Comparison of ENCODE assay signal across 26 mouse cellular contexts in genomic region chr3:84024512-84025072, GRCm38 (mm10). TPM values are rescaled to one million over a fixed set of nuclear protein-coding genes. Genes with fewer than 3 reads are reported as not detected.
DNase-seq lines count a peak whose midpoint lies in the region; ATAC-seq and TF ChIP-seq lines count a peak whose summit lies in the region.
"Had no signal": no experiment of that assay in that cellular context is flagged by ENCODE, and none has a peak within 500 bp of the region (broad histone marks: within the 10 kb centered on the region; RNA-seq: fewer than 3 reads in every experiment).

No protein-coding gene starts in this region.

- no peaks in the 10 kb centered on the region for H3K9me3 ChIP-seq in hindbrain, embryonic 12.5 days (replicated peaks)
- H3K9me3 ChIP-seq in hindbrain, embryonic 10.5 days = no peaks in the 10 kb centered on the region
- H3K9me3 ChIP-seq in hindbrain, embryonic 14.5 days (ENCODE audit: control insufficient read depth, low read length) = no peaks in the 10 kb centered on the region
- H3K9me3 ChIP-seq in midbrain, embryonic 13.5 days = no peaks in the 10 kb centered on the region
- H3K9me3 ChIP-seq: hindbrain, embryonic 15.5 days; intestine, embryonic 15.5 days; limb, embryonic 15.5 days; liver, embryonic 13.5 days had no signal

- no peak overlapping the region for H3K9ac ChIP-seq in hindbrain, embryonic 12.5 days
- no peak overlapping the region for H3K9ac ChIP-seq in hindbrain, embryonic 14.5 days
- H3K9ac ChIP-seq in midbrain, embryonic 13.5 days (replicated peaks) = no peak overlapping the region
- H3K9ac ChIP-seq: hindbrain, embryonic 15.5 days; intestine, embryonic 15.5 days; limb, embryonic 15.5 days; liver, embryonic 13.5 days had no signal

- TF ChIP-seq CTCF in brain, embryonic 14.5 days (IDR thresholded peaks at IDR 0.05; ENCODE audit: borderline replicate concordance, extremely low read depth, insufficient read depth, insufficient read length) = no peak

- H3K36me3 ChIP-seq in hindbrain, embryonic 12.5 days = peaks cover 19% of the 10 kb centered on the region; the same call in 1 of the 2 replicates
- H3K36me3 ChIP-seq in hindbrain, embryonic 10.5 days = peaks cover 55% of the 10 kb centered on the region
- H3K36me3 ChIP-seq in hindbrain, embryonic 14.5 days (replicated peaks; ENCODE audit: control insufficient read depth, insufficient read depth) = peaks cover 16% of the 10 kb centered on the region; the same call in 1 of the 2 replicates
- peaks cover 22% of the 10 kb centered on the region for H3K36me3 ChIP-seq in midbrain, embryonic 13.5 days
- H3K36me3 ChIP-seq: hindbrain, embryonic 15.5 days; intestine, embryonic 15.5 days had no signal

- no peaks in the 10 kb centered on the region for H3K27me3 ChIP-seq in hindbrain, embryonic 12.5 days
- H3K27me3 ChIP-seq in hindbrain, embryonic 10.5 days (ENCODE audit: insufficient read depth, poor library complexity, severe bottlenecking) = no peaks in the 10 kb centered on the region
- no peaks in the 10 kb centered on the region for H3K27me3 ChIP-seq in hindbrain, embryonic 14.5 days (ENCODE audit: control insufficient read depth, insufficient read depth, low read length)
- H3K27me3 ChIP-seq in midbrain, embryonic 13.5 days = no peaks in the 10 kb centered on the region
- H3K27me3 ChIP-seq: hindbrain, embryonic 15.5 days; intestine, embryonic 15.5 days; limb, embryonic 15.5 days; liver, embryonic 13.5 days had no signal

- peak overlapping the region; percentile 36; the same call in 1 of the 2 replicates for H3K27ac ChIP-seq in hindbrain, embryonic 12.5 days
- H3K27ac ChIP-seq in hindbrain, embryonic 10.5 days = no peak overlapping the region
- peak overlapping the region; percentile 40; the same call in 1 of the 2 replicates for H3K27ac ChIP-seq in hindbrain, embryonic 14.5 days
- peak overlapping the region; percentile 47 for H3K27ac ChIP-seq in midbrain, embryonic 13.5 days
- H3K27ac ChIP-seq: hindbrain, embryonic 15.5 days; intestine, embryonic 15.5 days; layer of hippocampus, adult 2 months; limb, embryonic 15.5 days; liver, embryonic 13.5 days had no signal

- H3K4me1 ChIP-seq in hindbrain, embryonic 12.5 days = peaks cover 58% of the 10 kb centered on the region
- peaks cover 56% of the 10 kb centered on the region for H3K4me1 ChIP-seq in hindbrain, embryonic 10.5 days (replicated peaks)
- peaks cover 36% of the 10 kb centered on the region for H3K4me1 ChIP-seq in hindbrain, embryonic 14.5 days (replicated peaks; ENCODE audit: control insufficient read depth, insufficient read depth, low read length)
- peaks cover 70% of the 10 kb centered on the region for H3K4me1 ChIP-seq in midbrain, embryonic 13.5 days (replicated peaks)

- ATAC-seq in hindbrain, embryonic 12.5 days (ENCODE audit: low FRiP score) = peak; percentile 46
- ATAC-seq in hindbrain, embryonic 14.5 days (ENCODE audit: low FRiP score) = peak; percentile 45
- ATAC-seq in midbrain, embryonic 13.5 days = peak; percentile 74
- ATAC-seq: CD4-positive, CD25-positive, alpha-beta regulatory T cell, adult 4 months; intestine, embryonic 15.5 days had no signal

- TF ChIP-seq POLR2A in brain, embryonic 14.5 days (IDR thresholded peaks at IDR 0.05; ENCODE audit: borderline replicate concordance, extremely low read depth, insufficient read depth, insufficient read length, poor library complexity, severe bottlenecking) = no peak

- 72% methylated on average over 12 of the region's 12 CpGs for WGBS in hindbrain, embryonic 12.5 days
- 87% methylated on average over 12 of the region's 12 CpGs for WGBS in hindbrain, embryonic 10.5 days
- WGBS in hindbrain, embryonic 14.5 days = 66% methylated on average over 12 of the region's 12 CpGs
- 67% methylated on average over 12 of the region's 12 CpGs for WGBS in midbrain, embryonic 13.5 days

- no peak overlapping the region for H3K4me3 ChIP-seq in hindbrain, embryonic 12.5 days
- no peak overlapping the region for H3K4me3 ChIP-seq in hindbrain, embryonic 10.5 days
- H3K4me3 ChIP-seq in hindbrain, embryonic 14.5 days (replicated peaks; ENCODE audit: low read length) = no peak overlapping the region
- H3K4me3 ChIP-seq in midbrain, embryonic 13.5 days (replicated peaks) = no peak overlapping the region
- H3K4me3 ChIP-seq: hindbrain, embryonic 15.5 days; intestine, embryonic 15.5 days; layer of hippocampus, adult 2 months; limb, embryonic 15.5 days; liver, embryonic 13.5 days had no signal

- DNase-seq in hindbrain, embryonic 10.5 days (ENCODE audit: low spot score) = no peak
- DNase-seq in brain, embryonic 14.5 days (ENCODE audit: low read depth) = peak; percentile 62
- DNase-seq in hindbrain, embryonic 14.5 days (ENCODE audit: low spot score) = no peak
- no peak for DNase-seq in adrenal gland, postnatal 14 days
- DNase-seq in lung, adult 18-20 months = no peak
- DNase-seq: adrenal gland, adult 2 months; cerebellum, adult 8-10 months; cerebellum, postnatal 25 days; gastrocnemius, postnatal 14 days; heart, postnatal 14 days; kidney, adult 2 months; kidney, postnatal 36 days; liver, embryonic 13.5 days; lung, adult 2 months; lung, postnatal 14 days; right cerebral cortex, postnatal 25 days; spleen, adult 18-20 months; thymus, adult 2 months; thymus, postnatal 36 days had no signal

- no peak overlapping the region for H3K4me2 ChIP-seq in hindbrain, embryonic 12.5 days (replicated peaks)
- no peak overlapping the region for H3K4me2 ChIP-seq in hindbrain, embryonic 14.5 days (replicated peaks)
- no peak overlapping the region for H3K4me2 ChIP-seq in midbrain, embryonic 13.5 days (replicated peaks)
- H3K4me2 ChIP-seq: hindbrain, embryonic 15.5 days; intestine, embryonic 15.5 days; limb, embryonic 15.5 days; liver, embryonic 13.5 days had no signal

RNA-seq across cellular contexts. Expression of gene Tmem131l, which starts 15.4 kb away (rescaled TPM):
- polyA plus RNA-seq in hindbrain, embryonic 12.5 days (2016; fragmentation: Nextera tagmentation; extraction: Ambion mirVana) = 81.5 and 84.3 TPM in 2 replicates
- polyA plus RNA-seq in hindbrain, embryonic 10.5 days (2016; fragmentation: Nextera tagmentation; extraction: Ambion mirVana) = 70.2 and 70.8 TPM in 2 replicates
- polyA plus RNA-seq in brain, embryonic 14.5 days (2012; rRNA removed) = 103 and 129 TPM in 2 replicates
- 51.2 and 57.5 TPM in 2 replicates for polyA plus RNA-seq in hindbrain, embryonic 14.5 days (2014; fragmentation: Nextera tagmentation; extraction: Ambion mirVana)
- polyA plus RNA-seq in midbrain, embryonic 13.5 days (2015; fragmentation: Nextera tagmentation; extraction: Ambion mirVana) = 81.1 and 91.8 TPM in 2 replicates
- total RNA-seq in adrenal gland, postnatal 14 days (2021) = 45.7 and 60.1 TPM in 2 replicates
